Mouse (Mus musculus): ENCODE data around the gene Col11a2. TPM values are rescaled to one million over a fixed set of nuclear protein-coding genes. Genes with fewer than 3 reads are reported as not detected.

Gene Col11a2
- total and polyA plus RNA-seq, 3 experiments = 3.0 to 6.0 (median 5.8) TPM

DNA sequence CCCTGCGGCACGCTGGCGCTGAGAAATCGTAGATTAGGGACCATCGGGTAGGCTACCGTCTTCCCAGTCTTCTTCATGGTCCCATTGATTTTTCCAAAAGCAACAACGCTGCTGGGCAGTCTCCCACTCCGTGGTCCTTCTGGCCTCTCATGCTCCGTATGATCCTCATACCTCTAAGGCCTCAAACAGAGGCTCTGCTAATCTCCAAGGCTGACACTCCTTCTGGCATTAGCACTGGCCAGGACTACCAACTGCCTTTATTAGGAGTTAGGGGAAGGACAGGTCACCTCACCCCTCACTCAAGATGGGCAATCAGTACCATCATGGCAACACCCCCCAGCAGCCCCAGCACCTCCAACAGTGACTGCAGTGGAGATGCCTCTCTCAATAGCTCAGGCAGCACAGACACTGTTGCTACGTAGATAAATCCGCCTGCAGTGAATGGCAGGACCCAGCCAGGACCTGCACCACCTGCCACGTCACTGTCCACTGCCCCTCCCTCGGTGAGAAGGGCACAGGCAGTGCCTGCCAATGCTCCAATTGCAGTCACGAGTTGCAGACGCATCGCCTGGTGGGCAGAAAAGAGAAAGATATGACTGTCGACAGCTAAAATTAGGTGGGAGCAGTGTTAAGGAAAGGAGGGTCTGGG is 10.6 kb upstream of the Col11a2 start:
- H3K4me3 ChIP-seq (replicated peaks in 1 of 3; ENCODE audit: low read depth in 2 of 3, low read length in 2 of 3, poor library complexity in 1 of 3) = no peak overlapping the region
- no peak overlapping the region; the same call in 1 of the 2 replicates for H3K27ac ChIP-seq (ENCODE audit: insufficient read depth, low read depth)
- DNase-seq (ENCODE audit: extremely low read depth) = no peak
- H3K27me3 ChIP-seq (replicated peaks) = no peaks in the 10 kb centered on the region
- in situ Hi-C loops (cut with MboI; ENCODE audit: low pct_ligation_motif_present, low pct_unique_long_range_greater_than_20kb, low sequenced_read_pairs) (no loop called here), dilution Hi-C loops (cut with MboI; ENCODE audit: extremely low pct_ligation_motif_present, extremely low pct_unique_long_range_greater_than_20kb, low sequenced_read_pairs) (no loop called here)
- peaks cover 21 to 33% of the 10 kb centered on the region in 2 experiments for H3K36me3 ChIP-seq (replicated peaks in 1 of 2; ENCODE audit: control insufficient read depth in 1 of 2, insufficient read depth in 1 of 2, low read length in 1 of 2)
- H3K9me3 ChIP-seq (replicated peaks; ENCODE audit: low read length) = no peaks in the 10 kb centered on the region
- H3K4me1 ChIP-seq (ENCODE audit: control insufficient read depth in 1 of 2, insufficient read depth in 2 of 2) = peaks cover 35 to 63% of the 10 kb centered on the region in 2 experiments
- H3K4me2 ChIP-seq (ENCODE audit: insufficient read depth, low read depth, poor library complexity, severe bottlenecking) = no peak overlapping the region
- TF ChIP-seq MAFK (IDR thresholded peaks at IDR 0.05; ENCODE audit: insufficient replicate concordance, low read length) = no peak
- TF ChIP-seq CHD2 (IDR thresholded peaks at IDR 0.05; ENCODE audit: low read length) = no peak
- TF ChIP-seq NRF1 (IDR thresholded peaks at IDR 0.05; ENCODE audit: low read depth, low read length) = no peak
- TF ChIP-seq ETS1 (conservative IDR thresholded peaks at IDR 0.05; ENCODE audit: low read depth, low read length) = no peak
- TF ChIP-seq JUND (conservative IDR thresholded peaks at IDR 0.05; ENCODE audit: low read depth, low read length) = no peak
- TF ChIP-seq CTCF (conservative IDR thresholded peaks at IDR 0.05 in 1 of 2, IDR thresholded peaks at IDR 0.05 in 1 of 2; ENCODE audit: low read depth in 2 of 2, low read length in 2 of 2) = no peak
- TF ChIP-seq RAD21 (IDR thresholded peaks at IDR 0.05; ENCODE audit: low read depth, low read length) = no peak
- no peak for TF ChIP-seq PAX5 (IDR thresholded peaks at IDR 0.05; ENCODE audit: low read length)
- no peak for TF ChIP-seq ZKSCAN1 (IDR thresholded peaks at IDR 0.05; ENCODE audit: borderline replicate concordance, low read depth, low read length)
- TF ChIP-seq UBTF (IDR thresholded peaks at IDR 0.05; ENCODE audit: low read depth, low read length) = no peak
- TF ChIP-seq NELFE (IDR thresholded peaks at IDR 0.05; ENCODE audit: low read depth, low read length) = no peak
- no peak for TF ChIP-seq E2F4 (IDR thresholded peaks at IDR 0.05; ENCODE audit: insufficient replicate concordance, low read depth, low read length)
- TF ChIP-seq EP300 (IDR thresholded peaks at IDR 0.05; ENCODE audit: low read length) = no peak
- TF ChIP-seq MXI1 (IDR thresholded peaks at IDR 0.05; ENCODE audit: low read depth, low read length) = no peak
- H3K9ac ChIP-seq (ENCODE audit: insufficient read depth, low read depth) = no peak overlapping the region
- peaks cover 33% of the 10 kb centered on the region for H3K79me2 ChIP-seq (replicated peaks; ENCODE audit: control insufficient read depth, extremely low read depth, insufficient read depth, poor library complexity, severe bottlenecking)

DNA sequence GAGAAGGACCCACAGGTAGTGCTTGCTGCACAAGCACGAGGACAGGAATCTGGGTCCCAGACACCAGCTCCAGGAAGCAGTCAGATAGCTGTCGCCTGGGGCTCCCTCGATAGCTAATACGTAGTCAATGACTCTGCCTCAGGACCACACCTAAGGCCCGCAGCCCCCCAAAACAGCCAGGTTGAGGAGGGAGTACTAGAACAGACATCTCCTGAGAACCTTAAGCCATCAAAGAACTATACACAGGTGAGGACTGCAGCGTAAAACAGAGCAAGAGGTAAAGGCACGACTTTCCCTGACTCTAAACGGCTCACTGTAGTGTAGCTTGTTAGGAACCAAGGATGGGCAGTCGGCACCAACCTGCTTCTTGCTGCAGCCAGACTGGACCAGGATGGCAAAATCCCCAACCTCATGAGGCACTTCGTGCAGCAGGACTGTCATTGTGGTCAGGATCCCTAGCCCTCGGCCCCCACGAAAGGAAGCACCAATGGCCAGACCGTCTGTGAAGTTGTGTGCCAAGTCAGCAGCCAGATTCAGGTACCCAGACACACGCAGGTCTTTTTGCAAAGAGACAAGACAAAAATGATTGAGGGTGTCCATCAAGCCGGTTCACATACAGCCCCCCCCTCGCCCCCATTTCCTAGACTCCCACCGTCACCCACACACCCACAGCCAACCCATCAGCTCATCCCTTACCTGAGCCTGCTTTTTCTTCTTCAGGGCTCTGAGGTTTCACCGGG is 9.9 kb upstream of the Col11a2 start:
- dilution Hi-C loops (cut with MboI; ENCODE audit: extremely low pct_ligation_motif_present, extremely low pct_unique_long_range_greater_than_20kb, low sequenced_read_pairs) (no loop called here), in situ Hi-C loops (cut with MboI; ENCODE audit: low pct_ligation_motif_present, low pct_unique_long_range_greater_than_20kb, low sequenced_read_pairs) (no loop called here)
- no peak overlapping the region for H3K4me3 ChIP-seq (replicated peaks in 1 of 3; ENCODE audit: low read depth in 2 of 3, low read length in 2 of 3, poor library complexity in 1 of 3)
- peak overlapping the region; percentile 73; the same call in 1 of the 2 replicates for H3K4me2 ChIP-seq (ENCODE audit: insufficient read depth, low read depth, poor library complexity, severe bottlenecking)
- TF ChIP-seq ZNF384 (IDR thresholded peaks at IDR 0.05; ENCODE audit: low read depth, low read length) = no peak
- no peak for TF ChIP-seq MEF2A (IDR thresholded peaks at IDR 0.05; ENCODE audit: borderline replicate concordance, low read depth, low read length)
- H3K9ac ChIP-seq (ENCODE audit: insufficient read depth, low read depth) = peak overlapping the region; percentile 93; the same call in 1 of the 2 replicates
- H3K9me3 ChIP-seq (replicated peaks; ENCODE audit: low read length) = no peaks in the 10 kb centered on the region
- DNase-seq (ENCODE audit: extremely low read depth) = no peak
- H3K4me1 ChIP-seq (ENCODE audit: control insufficient read depth in 1 of 2, insufficient read depth in 2 of 2) = peaks cover 35 to 65% of the 10 kb centered on the region in 2 experiments
- H3K27ac ChIP-seq (ENCODE audit: insufficient read depth, low read depth) = no peak overlapping the region
- H3K79me2 ChIP-seq (replicated peaks; ENCODE audit: control insufficient read depth, extremely low read depth, insufficient read depth, poor library complexity, severe bottlenecking) = peaks cover 32% of the 10 kb centered on the region
- H3K27me3 ChIP-seq (replicated peaks) = no peaks in the 10 kb centered on the region
- H3K36me3 ChIP-seq (replicated peaks in 1 of 2; ENCODE audit: control insufficient read depth in 1 of 2, insufficient read depth in 1 of 2, low read length in 1 of 2) = peaks cover 23 to 39% of the 10 kb centered on the region in 2 experiments
